Mouse (Mus musculus): ENCODE data around the gene Fdps. TPM values are rescaled to one million over a fixed set of nuclear protein-coding genes. Genes with fewer than 3 reads are reported as not detected.

Gene Fdps
- polyA plus RNA-seq (2015; fragmentation: Nextera tagmentation; extraction: Ambion mirVana), result 375 and 379 TPM in 2 replicates

GRCm38 (mm10) chr3:89101812-89102494 lies at the start of gene Fdps:
TSS of gene Fdps (minus strand) at chr3:89101959.
- ATAC-seq (ENCODE audit: low read depth), result peak; percentile 98
- WGBS (ENCODE audit: insufficient replicate concordance), result under 1% methylated on average over 26 of the region's 26 CpGs

GRCm38 (mm10) chr3:89148567-89148966 lies 46.8 kb upstream of the Fdps start:
- Histone ChIP-seq H3K27me3 (ENCODE audit: control insufficient read depth, insufficient read depth, low read depth, low read length) (peaks cover 5% of the 10 kb centered on the region), H3K9ac (ENCODE audit: low read depth, low read length) (no peak overlapping the region), H3K4me2 (ENCODE audit: low read depth, low read length) (0 out of 2 replicates have a peak overlapping the region, but pooled peaks have one; percentile 73), H3K4me3 (ENCODE audit: low read depth, low read length) (no peak overlapping the region), H3K36me3 (ENCODE audit: control insufficient read depth, insufficient read depth) (peaks cover 18% of the 10 kb centered on the region), H3K4me1 (ENCODE audit: control insufficient read depth, low read depth, low read length) (peaks cover 38% of the 10 kb centered on the region), H3K9me3 (replicated peaks; ENCODE audit: control insufficient read depth, low read length) (no peaks in the 10 kb centered on the region), H3K27ac (ENCODE audit: low read length) (no peak overlapping the region)
- WGBS (ENCODE audit: insufficient replicate concordance), result 67% methylated on average over 14 of the region's 14 CpGs
- ATAC-seq (ENCODE audit: low read depth), result no peak

More at GRCm38 (mm10) chr3:89101812-89102494, at the start of gene Fdps:
- peaks cover 8% of the 10 kb centered on the region for H3K36me3 ChIP-seq (ENCODE audit: control insufficient read depth, insufficient read depth)
- peak within 1 kb of the TSS; percentile 78 for H3K4me2 ChIP-seq (ENCODE audit: low read depth, low read length)
- H3K9me3 ChIP-seq (replicated peaks; ENCODE audit: control insufficient read depth, low read length), result no peaks in the 10 kb centered on the region
- H3K27ac ChIP-seq (ENCODE audit: low read length), result peak within 1 kb of the TSS; percentile 83
- peak within 1 kb of the TSS; percentile 71 for H3K9ac ChIP-seq (ENCODE audit: low read depth, low read length)
- peaks cover 36% of the 10 kb centered on the region for H3K4me1 ChIP-seq (ENCODE audit: control insufficient read depth, low read depth, low read length)
- H3K4me3 ChIP-seq (ENCODE audit: low read depth, low read length), result peak within 1 kb of the TSS; percentile 75
- no peaks in the 10 kb centered on the region for H3K27me3 ChIP-seq (ENCODE audit: control insufficient read depth, insufficient read depth, low read depth, low read length)

DNA sequence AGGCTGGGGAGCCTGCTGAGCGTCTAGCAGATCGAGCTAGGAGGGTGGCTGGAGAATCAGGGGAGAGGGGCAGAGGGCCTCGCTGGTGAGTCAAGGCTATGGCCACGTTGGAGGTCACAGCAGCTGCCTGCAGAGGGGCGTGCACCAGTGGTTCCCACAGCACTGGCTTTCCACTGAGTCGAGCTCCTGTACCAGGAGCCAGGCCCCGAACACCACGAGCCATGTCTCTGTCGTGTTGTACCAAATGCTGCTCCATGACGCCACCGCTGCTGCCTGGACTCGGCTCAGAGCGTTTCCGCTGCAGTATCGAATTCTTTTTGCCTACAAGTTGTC lies 46.2 kb upstream of the Fdps start:
- peak overlapping the region; percentile 67 for H3K27ac ChIP-seq (ENCODE audit: low read length)
- H3K4me1 ChIP-seq (ENCODE audit: control insufficient read depth, low read depth, low read length), result peaks cover 38% of the 10 kb centered on the region
- peaks cover 23% of the 10 kb centered on the region for H3K36me3 ChIP-seq (ENCODE audit: control insufficient read depth, insufficient read depth)
- peak overlapping the region; percentile 49 for H3K9ac ChIP-seq (ENCODE audit: low read depth, low read length)
- WGBS (ENCODE audit: insufficient replicate concordance), result 10% methylated on average over 15 of the region's 15 CpGs
- peak overlapping the region; percentile 48 for H3K4me3 ChIP-seq (ENCODE audit: low read depth, low read length)
- H3K9me3 ChIP-seq (replicated peaks; ENCODE audit: control insufficient read depth, low read length), result no peaks in the 10 kb centered on the region
- no peak; the same call in none of the 2 replicates for ATAC-seq (ENCODE audit: low read depth)
- peak overlapping the region; percentile 73 for H3K4me2 ChIP-seq (ENCODE audit: low read depth, low read length)
- H3K27me3 ChIP-seq (ENCODE audit: control insufficient read depth, insufficient read depth, low read depth, low read length), result peaks cover 5% of the 10 kb centered on the region

DNA sequence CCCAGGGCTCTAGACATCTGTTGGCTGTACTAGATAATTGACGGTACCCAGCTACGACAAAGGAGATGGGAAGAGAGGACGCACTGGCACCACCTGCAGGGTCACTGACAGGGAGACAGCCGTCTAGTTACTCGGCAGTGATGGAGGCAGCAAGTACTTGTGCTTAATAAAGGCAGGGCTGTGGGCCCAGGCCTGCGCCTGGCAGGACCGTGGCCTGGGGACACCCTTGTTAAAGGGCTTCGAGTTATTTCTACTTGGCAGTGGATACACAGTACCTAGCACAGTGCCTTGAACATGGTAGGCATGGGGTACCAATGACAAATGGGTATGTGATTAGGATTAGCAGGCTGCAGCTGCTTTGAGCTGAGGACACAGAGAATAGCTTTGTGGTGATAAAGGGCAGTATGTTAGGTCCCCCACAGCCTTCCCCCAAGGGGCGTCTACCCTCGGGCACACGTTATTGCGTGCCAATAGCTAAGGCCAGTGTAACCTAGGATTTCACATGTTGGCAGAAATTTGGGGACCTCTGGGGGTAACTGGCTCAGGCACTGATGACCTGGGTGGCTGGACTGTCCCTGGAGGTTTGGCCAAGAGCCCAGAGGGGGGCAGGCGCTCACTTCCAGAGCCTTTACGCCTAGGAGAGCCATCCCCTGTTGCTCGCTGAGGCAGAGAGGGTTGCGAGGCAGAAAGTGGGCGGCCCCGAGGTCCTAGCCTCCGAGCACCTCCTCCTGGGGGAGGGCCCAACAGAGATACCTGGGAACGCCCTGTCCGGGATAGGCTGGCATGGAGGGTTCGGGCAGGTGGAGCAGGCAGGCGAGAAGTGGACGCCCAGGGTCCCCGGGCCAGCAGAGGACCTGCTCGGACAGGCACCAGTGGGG lies 45.6 kb upstream of the Fdps start:
- H3K27ac ChIP-seq (ENCODE audit: low read length), result peak overlapping the region; percentile 67
- H3K9ac ChIP-seq (ENCODE audit: low read depth, low read length), result peak overlapping the region; percentile 49
- WGBS (ENCODE audit: insufficient replicate concordance), result 19% methylated on average over 26 of the region's 26 CpGs
- H3K4me1 ChIP-seq (ENCODE audit: control insufficient read depth, low read depth, low read length), result peaks cover 35% of the 10 kb centered on the region
- H3K36me3 ChIP-seq (ENCODE audit: control insufficient read depth, insufficient read depth), result peaks cover 29% of the 10 kb centered on the region
- H3K4me2 ChIP-seq (ENCODE audit: low read depth, low read length), result peak overlapping the region; percentile 73
- H3K9me3 ChIP-seq (replicated peaks; ENCODE audit: control insufficient read depth, low read length), result no peaks in the 10 kb centered on the region
- peak; percentile 92 for ATAC-seq (ENCODE audit: low read depth)
- peaks cover 5% of the 10 kb centered on the region for H3K27me3 ChIP-seq (ENCODE audit: control insufficient read depth, insufficient read depth, low read depth, low read length)
- H3K4me3 ChIP-seq (ENCODE audit: low read depth, low read length), result peak overlapping the region; percentile 48

DNA sequence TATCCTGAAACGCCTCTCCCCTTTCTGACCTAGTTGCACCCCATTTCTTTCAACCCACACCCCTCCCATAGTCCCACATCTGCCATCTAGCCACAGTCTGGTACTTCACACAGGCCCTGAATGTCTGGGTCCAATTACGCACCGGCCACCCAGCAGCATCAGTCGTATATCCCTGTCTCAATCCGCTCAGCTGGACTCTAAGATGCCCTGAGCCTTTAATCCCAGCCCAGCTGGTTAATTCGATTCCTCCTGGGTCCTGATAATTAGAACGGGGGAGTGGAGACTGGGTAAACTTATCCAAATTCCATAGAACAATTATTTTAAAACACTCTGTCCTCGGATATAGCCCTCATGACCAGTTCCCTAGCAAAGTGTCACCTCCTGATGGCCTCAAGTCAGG lies 43.8 kb upstream of the Fdps start:
- H3K27me3 ChIP-seq (ENCODE audit: control insufficient read depth, insufficient read depth, low read depth, low read length), result peaks cover 5% of the 10 kb centered on the region
- no peak for ATAC-seq (ENCODE audit: low read depth)
- H3K27ac ChIP-seq (ENCODE audit: low read length), result no peak overlapping the region
- no peak overlapping the region for H3K4me3 ChIP-seq (ENCODE audit: low read depth, low read length)
- WGBS (ENCODE audit: insufficient replicate concordance), result 76% methylated on average over 8 of the region's 8 CpGs
- H3K9me3 ChIP-seq (replicated peaks; ENCODE audit: control insufficient read depth, low read length), result no peaks in the 10 kb centered on the region
- H3K9ac ChIP-seq (ENCODE audit: low read depth, low read length), result no peak overlapping the region
- H3K36me3 ChIP-seq (ENCODE audit: control insufficient read depth, insufficient read depth), result peaks cover 43% of the 10 kb centered on the region
- H3K4me2 ChIP-seq (ENCODE audit: low read depth, low read length), result no peak overlapping the region
- H3K4me1 ChIP-seq (ENCODE audit: control insufficient read depth, low read depth, low read length), result peaks cover 24% of the 10 kb centered on the region

GRCm38 (mm10) chr3:89144821-89145220 lies 43.1 kb upstream of the Fdps start:
- Histone ChIP-seq H3K36me3 (ENCODE audit: control insufficient read depth, insufficient read depth) (peaks cover 46% of the 10 kb centered on the region), H3K4me2 (ENCODE audit: low read depth, low read length) (no peak overlapping the region), H3K27ac (ENCODE audit: low read length) (no peak overlapping the region), H3K4me1 (ENCODE audit: control insufficient read depth, low read depth, low read length) (peaks cover 22% of the 10 kb centered on the region), H3K9me3 (replicated peaks; ENCODE audit: control insufficient read depth, low read length) (no peaks in the 10 kb centered on the region), H3K4me3 (ENCODE audit: low read depth, low read length) (no peak overlapping the region), H3K9ac (ENCODE audit: low read depth, low read length) (no peak overlapping the region), H3K27me3 (ENCODE audit: control insufficient read depth, insufficient read depth, low read depth, low read length) (peaks cover under 1% of the 10 kb centered on the region; the same call in 1 of the 2 replicates)
- ATAC-seq (ENCODE audit: low read depth), result no peak
- WGBS (ENCODE audit: insufficient replicate concordance), result 77% methylated on average over 10 of the region's 10 CpGs

- Histone ChIP-seq H3K4me2 (ENCODE audit: low read depth, low read length) (peak overlapping the region; percentile 70), H3K9ac (ENCODE audit: low read depth, low read length) (peak overlapping the region; percentile 72), H3K4me3 (ENCODE audit: low read depth, low read length) (peak overlapping the region; percentile 70), H3K27ac (ENCODE audit: low read length) (peak overlapping the region; percentile 76), H3K36me3 (ENCODE audit: control insufficient read depth, insufficient read depth) (peaks cover 14% of the 10 kb centered on the region), H3K4me1 (ENCODE audit: control insufficient read depth, low read depth, low read length) (peaks cover 62% of the 10 kb centered on the region), H3K9me3 (replicated peaks; ENCODE audit: control insufficient read depth, low read length) (no peaks in the 10 kb centered on the region), H3K27me3 (ENCODE audit: control insufficient read depth, insufficient read depth, low read depth, low read length) (no peaks in the 10 kb centered on the region)
- 16% methylated on average over 9 of the region's 9 CpGs for WGBS (ENCODE audit: insufficient replicate concordance)
- ATAC-seq (ENCODE audit: low read depth), result peak; percentile 60
Measured at GRCm38 (mm10) chr3:89136365-89136764, 34.6 kb upstream of the Fdps start.

GRCm38 (mm10) chr3:89135958-89136357 lies 34.2 kb upstream of the Fdps start, which contains the start of gene Pklr:
TSS of gene Pklr (plus strand) at chr3:89136142.
- H3K27me3 ChIP-seq (ENCODE audit: control insufficient read depth, insufficient read depth, low read depth, low read length), result no peaks in the 10 kb centered on the region
- H3K36me3 ChIP-seq (ENCODE audit: control insufficient read depth, insufficient read depth), result peaks cover 10% of the 10 kb centered on the region
- H3K27ac ChIP-seq (ENCODE audit: low read length), result peak within 1 kb of the TSS; percentile 81
- peak within 1 kb of the TSS; percentile 70 for H3K4me3 ChIP-seq (ENCODE audit: low read depth, low read length)
- peak within 1 kb of the TSS; percentile 72 for H3K9ac ChIP-seq (ENCODE audit: low read depth, low read length)
- peak within 1 kb of the TSS; percentile 70 for H3K4me2 ChIP-seq (ENCODE audit: low read depth, low read length)
- peaks cover 62% of the 10 kb centered on the region for H3K4me1 ChIP-seq (ENCODE audit: control insufficient read depth, low read depth, low read length)
- WGBS (ENCODE audit: insufficient replicate concordance), result 10% methylated on average over 3 of the region's 3 CpGs
- peak; percentile 58 for ATAC-seq (ENCODE audit: low read depth)
- H3K9me3 ChIP-seq (replicated peaks; ENCODE audit: control insufficient read depth, low read length), result no peaks in the 10 kb centered on the region

Measured in liver, embryonic 16.5 days (tissue).